Mouse (Mus musculus) G1E (cell line): ENCODE data around the gene Gbx1.

Source experiments
- CTCF ChIP-seq: IDR thresholded peaks from 2 replicates; pipeline ENCODE4 v1.5.1; 2012; ENCODE audit warnings: low read depth, low read length, inconsistent platforms, mixed read lengths
- GATA1 ChIP-seq: IDR thresholded peaks from 2 replicates; pipeline ENCODE4 v1.6.1; 2012; ENCODE audit warnings: borderline replicate concordance, low read length, inconsistent platforms, mixed read lengths
- GATA2 ChIP-seq: IDR thresholded peaks from 2 replicates; pipeline ENCODE4 v1.6.1; 2012; ENCODE audit warnings: low read depth, low read length, inconsistent platforms, borderline replicate concordance
- POLR2AphosphoS5 ChIP-seq: IDR thresholded peaks from 2 replicates; pipeline ENCODE4 v1.6.1; 2012; ENCODE audit warnings: low read depth, low read length, inconsistent platforms; ENCODE audit not compliant: insufficient replicate concordance

DNA sequence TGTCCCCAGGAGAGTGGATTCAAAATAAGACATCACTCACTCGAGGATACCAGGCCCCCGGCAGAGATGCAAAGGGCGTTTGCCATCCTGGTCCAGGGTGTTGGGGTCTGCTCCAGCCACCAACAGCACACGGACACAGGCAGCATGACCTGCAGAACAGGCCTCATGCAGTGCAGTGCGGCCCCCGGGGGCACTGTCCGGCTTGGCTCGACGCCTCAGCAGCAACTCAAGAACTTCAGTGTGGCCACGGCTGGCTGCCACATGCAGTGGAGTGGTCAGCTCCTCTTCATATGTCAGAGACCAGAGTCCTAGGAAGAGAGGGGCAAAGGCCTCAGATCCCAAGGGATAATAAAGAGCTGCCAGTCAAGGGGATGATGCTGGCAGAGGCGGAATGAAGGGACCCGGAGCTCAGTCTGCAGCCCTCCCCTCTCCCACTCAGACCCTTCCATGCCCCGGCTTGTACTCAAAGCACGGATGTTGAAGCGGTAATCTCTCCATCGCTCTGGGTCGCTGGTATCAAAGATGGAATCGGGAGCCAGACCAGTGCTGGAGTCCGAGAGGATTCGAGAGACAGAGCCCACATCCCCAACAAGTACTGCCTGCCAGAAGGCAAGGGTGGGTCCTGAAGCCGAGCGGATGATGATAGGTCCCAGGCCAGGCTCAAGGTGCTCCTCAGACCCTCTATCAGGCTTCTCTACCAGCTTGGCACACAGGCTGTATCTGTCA, 12.7 kb upstream of the Gbx1 start:
- TF ChIP-seq CTCF (no peak), GATA1 (no peak), GATA2 (no peak), POLR2AphosphoS5 (no peak)
